Mouse (Mus musculus) lung, adult 2 months (tissue): Measurements from ENCODE around the gene Map3k4.

Experiments
- CTCF ChIP-seq: fragments of 200-500 bp; IDR thresholded peaks from 2 replicates; pipeline ENCODE4 v1.5.1; 2011; ENCODE audit warnings: mild to moderate bottlenecking, low read length, control low read depth; ENCODE audit not compliant: insufficient read depth
- POLR2A ChIP-seq: fragments of 200-500 bp; IDR thresholded peaks from 2 replicates; pipeline ENCODE4 v1.6.1; 2011; ENCODE audit warnings: low read depth, mild to moderate bottlenecking, control low read depth, low read length, borderline replicate concordance; ENCODE audit errors: extremely low read depth

GRCm38 (mm10) chr17:12187782-12188181 is 130.8 kb downstream of the Map3k4 start:
- TF ChIP-seq CTCF (no peak), POLR2A (no peak)
